Mouse (Mus musculus) kidney, adult 11 months (tissue): ENCODE data around the gene Acsbg2.
A peak's percentile ranks its signal among the peaks of the same experiment; 100 is the strongest.

Experiments used
- DNase-seq: peaks from one replicate; pipeline ENCODE4 v3.0.0; 2022

Acsbg2 gene

GRCm38 (mm10) chr17:56819032-56819545 is 55.2 kb downstream of the Acsbg2 start:
- DNase-seq = no peak

GRCm38 (mm10) chr17:56818067-56818636 is 56.1 kb downstream of the Acsbg2 start:
- no peak for DNase-seq

- DNase-seq = no peak
Observed at GRCm38 (mm10) chr17:56815057-56815345, 59.2 kb downstream of the Acsbg2 start.

GRCm38 (mm10) chr17:56814316-56815056 is 59.8 kb downstream of the Acsbg2 start:
- DNase-seq = peak; percentile 34

GRCm38 (mm10) chr17:56810245-56810644 is 64.0 kb downstream of the Acsbg2 start:
- DNase-seq = peak; percentile 79

GRCm38 (mm10) chr17:56808518-56808917 is 65.7 kb downstream of the Acsbg2 start:
- DNase-seq = peak; percentile 52

GRCm38 (mm10) chr17:56805784-56806183 is 68.5 kb downstream of the Acsbg2 start:
- DNase-seq = no peak

- DNase-seq = no peak
Observed at GRCm38 (mm10) chr17:56804952-56805351, 69.3 kb downstream of the Acsbg2 start.

- DNase-seq = no peak
Observed at GRCm38 (mm10) chr17:56802065-56802464, 72.2 kb downstream of the Acsbg2 start.

GRCm38 (mm10) chr17:56799276-56799675 is 75.0 kb downstream of the Acsbg2 start:
- no peak for DNase-seq

- no peak for DNase-seq
Observed at GRCm38 (mm10) chr17:56793614-56794319, 80.5 kb downstream of the Acsbg2 start.
